Mouse (Mus musculus) bone marrow macrophage, adult 2 months (primary cell): Measurements from ENCODE around the gene 1700021F05Rik.

Experiments
- CTCF ChIP-seq: IDR thresholded peaks from 2 replicates; pipeline ENCODE4 v1.5.1; 2012; ENCODE audit warnings: low read depth, mild to moderate bottlenecking, low read length, moderate library complexity
- POLR2A ChIP-seq: IDR thresholded peaks from 2 replicates; pipeline ENCODE4 v1.6.1; 2012; ENCODE audit warnings: mild to moderate bottlenecking, low read depth, low read length, borderline replicate concordance

GRCm38 (mm10) chr10:43537652-43538051 is 3.1 kb downstream of the 1700021F05Rik start:
- no peak for TF ChIP-seq CTCF
- TF ChIP-seq POLR2A = no peak
